Mouse (Mus musculus) ES-E14 (cell line): ENCODE measurements at regions not wholly inside any gene's neighbourhood (a gene's known extent, or its start where the extent isn't known, plus 50 kb on each side); places are given as distances from the start of the nearest gene placed in this dataset.

Experiments
- MAFK ChIP-seq: IDR thresholded peaks from 2 replicates; pipeline ENCODE4 v1.6.1; 2014; ENCODE audit warnings: mild to moderate bottlenecking, low read depth, low read length, inconsistent platforms; ENCODE audit not compliant: insufficient read depth
- ZNF384 ChIP-seq: IDR thresholded peaks from 2 replicates; pipeline ENCODE4 v1.6.1; 2012; ENCODE audit warnings: low read depth, low read length, inconsistent platforms

DNA sequence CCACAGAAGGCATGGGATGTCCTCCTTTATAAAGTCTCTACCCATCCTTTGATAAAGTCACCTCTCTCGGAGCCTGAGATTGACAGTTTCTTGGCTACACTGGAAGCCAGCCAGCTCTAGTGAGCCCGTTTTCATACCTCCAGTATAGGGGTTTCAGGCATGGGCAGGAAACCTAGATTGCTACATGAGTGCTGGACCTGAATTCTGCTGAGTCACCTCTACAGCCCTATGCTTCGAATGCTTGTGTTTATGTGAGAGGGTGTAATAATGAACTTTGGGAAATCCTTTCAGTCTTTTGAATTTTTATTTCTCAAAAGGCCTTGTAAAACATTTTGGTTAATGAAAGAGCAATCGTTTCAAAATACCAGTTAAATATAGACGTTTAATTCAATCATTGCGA, 53.5 kb upstream of the Itga4 start:
- no peak for TF ChIP-seq ZNF384
- 0 out of 2 replicates have a peak, but pooled peaks have one; percentile 31 for TF ChIP-seq MAFK
